Mouse (Mus musculus): ENCODE measurements around the gene Bola3. TPM values are rescaled to one million over a fixed set of nuclear protein-coding genes. Genes with fewer than 3 reads are reported as not detected.

Gene Bola3
- polyA plus RNA-seq (2014; fragmentation: Nextera tagmentation; extraction: Ambion mirVana) = 144 and 155 TPM in 2 replicates

DNA sequence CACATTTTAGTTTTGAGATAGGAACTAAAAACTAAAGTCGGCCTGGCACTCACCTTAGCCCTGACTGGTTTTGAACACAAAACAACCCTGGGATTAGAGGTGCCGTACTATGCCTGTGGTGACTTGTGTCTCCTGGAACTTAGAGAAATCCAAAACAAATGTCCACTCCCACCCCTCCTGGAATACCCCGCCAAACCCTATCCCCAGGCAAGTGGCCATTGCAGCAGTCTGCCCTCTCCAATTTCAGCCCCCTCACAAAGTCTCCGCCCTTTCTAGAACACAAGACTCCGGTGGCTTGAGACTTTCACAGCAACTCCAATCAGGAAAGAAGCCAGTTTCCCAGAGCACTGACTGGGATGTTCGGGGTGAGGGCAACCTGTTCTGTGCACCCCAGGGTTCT lies at the start of gene Bola3:
TSS of gene Bola3 (plus strand) at position 275 of the 400 bp plus-strand sequence.
- Histone ChIP-seq H3K9ac (ENCODE audit: low read length) (peak within 1 kb of the TSS; percentile 89), H3K27ac (ENCODE audit: low read depth) (no peak within 1 kb of the TSS), H3K4me2 (ENCODE audit: low read length) (peak within 1 kb of the TSS; percentile 87), H3K4me3 (ENCODE audit: low read depth, low read length) (peak within 1 kb of the TSS; percentile 81), H3K9me3 (ENCODE audit: control insufficient read depth, low read length) (no peaks in the 10 kb centered on the region), H3K27me3 (replicated peaks; ENCODE audit: control insufficient read depth, insufficient read depth, low read length) (no peaks in the 10 kb centered on the region), H3K36me3 (ENCODE audit: control insufficient read depth, insufficient read depth, low read length) (peaks cover 20% of the 10 kb centered on the region), H3K4me1 (replicated peaks; ENCODE audit: control insufficient read depth, insufficient read depth, low read length) (peaks cover 12% of the 10 kb centered on the region)
- WGBS = 33% methylated on average over 6 of the region's 6 CpGs
- ATAC-seq (replicated peaks; ENCODE audit: low FRiP score, low TSS enrichment, low read depth) (peak; percentile 22; the same call in 1 of the 2 replicates), DNase-seq (ENCODE audit: low spot score) (no peak)

- Histone ChIP-seq H3K4me3 (ENCODE audit: low read depth, low read length) (no peak overlapping the region), H3K9ac (ENCODE audit: low read length) (no peak overlapping the region), H3K27ac (ENCODE audit: low read depth) (no peak overlapping the region), H3K4me2 (ENCODE audit: low read length) (no peak overlapping the region), H3K4me1 (replicated peaks; ENCODE audit: control insufficient read depth, insufficient read depth, low read length) (no peaks in the 10 kb centered on the region), H3K9me3 (ENCODE audit: control insufficient read depth, low read length) (no peaks in the 10 kb centered on the region), H3K36me3 (ENCODE audit: control insufficient read depth, insufficient read depth, low read length) (peaks cover 10% of the 10 kb centered on the region; the same call in 1 of the 2 replicates), H3K27me3 (replicated peaks; ENCODE audit: control insufficient read depth, insufficient read depth, low read length) (no peaks in the 10 kb centered on the region)
- WGBS = 67% methylated on average over 7 of the region's 7 CpGs
- peak; percentile 67; the same call in 1 of the 2 replicates for ATAC-seq (replicated peaks; ENCODE audit: low FRiP score, low TSS enrichment, low read depth)
- no peak for DNase-seq (ENCODE audit: low spot score)
Measured at GRCm38 (mm10) chr6:83300447-83301229, 48.3 kb upstream of the Bola3 start.

- Histone ChIP-seq H3K4me1 (replicated peaks; ENCODE audit: control insufficient read depth, insufficient read depth, low read length) (no peaks in the 10 kb centered on the region), H3K27ac (ENCODE audit: low read depth) (no peak overlapping the region), H3K4me3 (ENCODE audit: low read depth, low read length) (no peak overlapping the region), H3K9me3 (ENCODE audit: control insufficient read depth, low read length) (no peaks in the 10 kb centered on the region), H3K27me3 (replicated peaks; ENCODE audit: control insufficient read depth, insufficient read depth, low read length) (no peaks in the 10 kb centered on the region), H3K36me3 (ENCODE audit: control insufficient read depth, insufficient read depth, low read length) (peaks cover 16% of the 10 kb centered on the region; the same call in 1 of the 2 replicates), H3K9ac (ENCODE audit: low read length) (no peak overlapping the region), H3K4me2 (ENCODE audit: low read length) (no peak overlapping the region)
- no peak for ATAC-seq (replicated peaks; ENCODE audit: low FRiP score, low TSS enrichment, low read depth)
- DNase-seq (ENCODE audit: low spot score) = no peak
- 88% methylated on average over 2 of the region's 2 CpGs for WGBS
Measured at GRCm38 (mm10) chr6:83301294-83301693, 47.7 kb upstream of the Bola3 start.

GRCm38 (mm10) chr6:83302264-83302663 lies 46.7 kb upstream of the Bola3 start:
- Histone ChIP-seq H3K9ac (ENCODE audit: low read length) (no peak overlapping the region), H3K4me3 (ENCODE audit: low read depth, low read length) (no peak overlapping the region), H3K4me1 (replicated peaks; ENCODE audit: control insufficient read depth, insufficient read depth, low read length) (no peaks in the 10 kb centered on the region), H3K27ac (ENCODE audit: low read depth) (no peak overlapping the region), H3K4me2 (ENCODE audit: low read length) (no peak overlapping the region), H3K27me3 (replicated peaks; ENCODE audit: control insufficient read depth, insufficient read depth, low read length) (no peaks in the 10 kb centered on the region), H3K36me3 (ENCODE audit: control insufficient read depth, insufficient read depth, low read length) (peaks cover 25% of the 10 kb centered on the region; the same call in 1 of the 2 replicates), H3K9me3 (ENCODE audit: control insufficient read depth, low read length) (no peaks in the 10 kb centered on the region)
- no peak for DNase-seq (ENCODE audit: low spot score)
- 74% methylated on average over 5 of the region's 5 CpGs for WGBS
- no peak for ATAC-seq (replicated peaks; ENCODE audit: low FRiP score, low TSS enrichment, low read depth)

- H3K9me3 ChIP-seq (ENCODE audit: control insufficient read depth, low read length) = no peaks in the 10 kb centered on the region
- 93% methylated on average over 7 of the region's 7 CpGs for WGBS
- no peak for DNase-seq (ENCODE audit: low spot score)
- no peak overlapping the region for H3K27ac ChIP-seq (ENCODE audit: low read depth)
- no peak overlapping the region for H3K4me2 ChIP-seq (ENCODE audit: low read length)
- H3K36me3 ChIP-seq (ENCODE audit: control insufficient read depth, insufficient read depth, low read length) = peaks cover 68% of the 10 kb centered on the region
- no peaks in the 10 kb centered on the region for H3K27me3 ChIP-seq (replicated peaks; ENCODE audit: control insufficient read depth, insufficient read depth, low read length)
- H3K4me3 ChIP-seq (ENCODE audit: low read depth, low read length) = no peak overlapping the region
- no peak overlapping the region for H3K9ac ChIP-seq (ENCODE audit: low read length)
- ATAC-seq (replicated peaks; ENCODE audit: low FRiP score, low TSS enrichment, low read depth) = no peak
- no peaks in the 10 kb centered on the region for H3K4me1 ChIP-seq (replicated peaks; ENCODE audit: control insufficient read depth, insufficient read depth, low read length)
Measured at GRCm38 (mm10) chr6:83309017-83309416, 39.9 kb upstream of the Bola3 start.

GRCm38 (mm10) chr6:83311206-83311605 lies 37.7 kb upstream of the Bola3 start:
- H3K27ac ChIP-seq (ENCODE audit: low read depth) = no peak overlapping the region
- no peaks in the 10 kb centered on the region for H3K9me3 ChIP-seq (ENCODE audit: control insufficient read depth, low read length)

GRCm38 (mm10) chr6:83312021-83312420 lies 36.9 kb upstream of the Bola3 start:
- DNase-seq (ENCODE audit: low spot score) (no peak), ATAC-seq (replicated peaks; ENCODE audit: low FRiP score, low TSS enrichment, low read depth) (peak; percentile 86)
- H3K4me2 ChIP-seq (ENCODE audit: low read length) = no peak overlapping the region
- peak overlapping the region; percentile 24; the same call in 1 of the 2 replicates for H3K27ac ChIP-seq (ENCODE audit: low read depth)
- H3K27me3 ChIP-seq (replicated peaks; ENCODE audit: control insufficient read depth, insufficient read depth, low read length) = no peaks in the 10 kb centered on the region
- H3K36me3 ChIP-seq (ENCODE audit: control insufficient read depth, insufficient read depth, low read length) = peaks cover 44% of the 10 kb centered on the region
- H3K9me3 ChIP-seq (ENCODE audit: control insufficient read depth, low read length) = no peaks in the 10 kb centered on the region
- H3K4me3 ChIP-seq (ENCODE audit: low read depth, low read length) = no peak overlapping the region
- WGBS = 81% methylated on average over 7 of the region's 7 CpGs
- H3K9ac ChIP-seq (ENCODE audit: low read length) = no peak overlapping the region
- peaks cover 15% of the 10 kb centered on the region; the same call in 1 of the 2 replicates for H3K4me1 ChIP-seq (replicated peaks; ENCODE audit: control insufficient read depth, insufficient read depth, low read length)

More at GRCm38 (mm10) chr6:83311206-83311605, 37.7 kb upstream of the Bola3 start:
- no peak overlapping the region for H3K4me2 ChIP-seq (ENCODE audit: low read length)
- peaks cover 7% of the 10 kb centered on the region; the same call in 1 of the 2 replicates for H3K4me1 ChIP-seq (replicated peaks; ENCODE audit: control insufficient read depth, insufficient read depth, low read length)
- H3K9ac ChIP-seq (ENCODE audit: low read length) = no peak overlapping the region
- H3K4me3 ChIP-seq (ENCODE audit: low read depth, low read length) = no peak overlapping the region
- H3K27me3 ChIP-seq (replicated peaks; ENCODE audit: control insufficient read depth, insufficient read depth, low read length) = no peaks in the 10 kb centered on the region
- ATAC-seq (replicated peaks; ENCODE audit: low FRiP score, low TSS enrichment, low read depth) (no peak), DNase-seq (ENCODE audit: low spot score) (no peak)
- H3K36me3 ChIP-seq (ENCODE audit: control insufficient read depth, insufficient read depth, low read length) = peaks cover 52% of the 10 kb centered on the region
- WGBS = 91% methylated on average over 11 of the region's 11 CpGs

- DNase-seq (ENCODE audit: low spot score) = no peak
- Histone ChIP-seq H3K27ac (ENCODE audit: low read depth) (no peak overlapping the region), H3K36me3 (ENCODE audit: control insufficient read depth, insufficient read depth, low read length) (peaks cover 42% of the 10 kb centered on the region), H3K9me3 (ENCODE audit: control insufficient read depth, low read length) (no peaks in the 10 kb centered on the region), H3K4me2 (ENCODE audit: low read length) (no peak overlapping the region), H3K4me3 (ENCODE audit: low read depth, low read length) (no peak overlapping the region), H3K27me3 (replicated peaks; ENCODE audit: control insufficient read depth, insufficient read depth, low read length) (no peaks in the 10 kb centered on the region), H3K4me1 (replicated peaks; ENCODE audit: control insufficient read depth, insufficient read depth, low read length) (peaks cover 15% of the 10 kb centered on the region; the same call in 1 of the 2 replicates), H3K9ac (ENCODE audit: low read length) (no peak overlapping the region)
- ATAC-seq (replicated peaks; ENCODE audit: low FRiP score, low TSS enrichment, low read depth) = no peak
- WGBS = 84% methylated on average over 8 of the region's 8 CpGs
Measured at GRCm38 (mm10) chr6:83312514-83312913, 36.4 kb upstream of the Bola3 start.

All from intestine, embryonic 14.5 days (tissue).